Mouse (Mus musculus) bone marrow macrophage, adult 2 months (primary cell): Measurements from ENCODE around the gene Ppfibp1. TPM values are rescaled to one million over a fixed set of nuclear protein-coding genes. Genes with fewer than 3 reads are reported as not detected.

Experiments used
- H3K27ac ChIP-seq: 2 replicates; pipeline ENCODE4 v1.5.1; 2012; ENCODE audit warnings: low read depth, low read length; ENCODE audit not compliant: insufficient read depth
- H3K4me1 ChIP-seq: 2 replicates; pipeline ENCODE4 v1.6.1; 2012; ENCODE audit warnings: low read length; ENCODE audit not compliant: control insufficient read depth, insufficient read depth
- H3K4me3 ChIP-seq: 2 replicates; pipeline ENCODE4 v1.5.1; 2012; ENCODE audit warnings: mild to moderate bottlenecking, low read length, moderate library complexity; ENCODE audit not compliant: insufficient read depth
- CTCF ChIP-seq: IDR thresholded peaks from 2 replicates; pipeline ENCODE4 v1.5.1; 2012; ENCODE audit warnings: low read depth, mild to moderate bottlenecking, low read length, moderate library complexity
- POLR2A ChIP-seq: IDR thresholded peaks from 2 replicates; pipeline ENCODE4 v1.6.1; 2012; ENCODE audit warnings: mild to moderate bottlenecking, low read depth, low read length, borderline replicate concordance
- polyA plus RNA-seq: library from polyadenylated mRNA; stranded (reverse); fragments of >200 nt; gene quantifications from 2 replicates; pipeline ENCODE4 v1.2.4, GENCODE M21; 2012; ENCODE audit not compliant: missing spikeins, insufficient read depth, insufficient read length

The Ppfibp1 gene
- polyA plus RNA-seq, 1 experiment: 31.2 TPM

GRCm38 (mm10) chr6:146912835-146913488 is 24.7 kb downstream of the Ppfibp1 start:
- H3K4me3 ChIP-seq: no peak overlapping the region
- peaks cover 67% of the 10 kb centered on the region for H3K4me1 ChIP-seq
- H3K27ac ChIP-seq: peak overlapping the region; percentile 92
- TF ChIP-seq CTCF: no peak
- no peak for TF ChIP-seq POLR2A

- peaks cover 67% of the 10 kb centered on the region for H3K4me1 ChIP-seq
- TF ChIP-seq CTCF (no peak), POLR2A (no peak)
- peak overlapping the region; percentile 44 for H3K4me3 ChIP-seq
- peak overlapping the region; percentile 92 for H3K27ac ChIP-seq
Measured at GRCm38 (mm10) chr6:146913489-146914198, 25.4 kb downstream of the Ppfibp1 start.

- TF ChIP-seq POLR2A: no peak
- no peak for TF ChIP-seq CTCF
- Histone ChIP-seq H3K4me1 (peaks cover 53% of the 10 kb centered on the region), H3K27ac (no peak overlapping the region), H3K4me3 (no peak overlapping the region)
Measured at GRCm38 (mm10) chr6:146915808-146916207, 27.5 kb downstream of the Ppfibp1 start.

- Histone ChIP-seq H3K4me3 (no peak overlapping the region), H3K4me1 (peaks cover 41% of the 10 kb centered on the region), H3K27ac (no peak overlapping the region)
- TF ChIP-seq CTCF (no peak), POLR2A (no peak)
Measured at GRCm38 (mm10) chr6:146917396-146917795, 29.1 kb downstream of the Ppfibp1 start.

- Histone ChIP-seq H3K27ac (no peak overlapping the region), H3K4me3 (no peak overlapping the region), H3K4me1 (peaks cover 32% of the 10 kb centered on the region)
- TF ChIP-seq CTCF: no peak
- TF ChIP-seq POLR2A: no peak
Measured at GRCm38 (mm10) chr6:146918341-146918740, 30.1 kb downstream of the Ppfibp1 start.

- H3K4me1 ChIP-seq: peaks cover 32% of the 10 kb centered on the region
- TF ChIP-seq POLR2A (no peak), CTCF (no peak)
- no peak overlapping the region for H3K27ac ChIP-seq
- H3K4me3 ChIP-seq: no peak overlapping the region
Measured at GRCm38 (mm10) chr6:146926415-146926980, 38.2 kb downstream of the Ppfibp1 start.

- Histone ChIP-seq H3K4me1 (peaks cover 46% of the 10 kb centered on the region), H3K4me3 (no peak overlapping the region), H3K27ac (peak overlapping the region; percentile 16; the same call in 1 of the 2 replicates)
- TF ChIP-seq CTCF: no peak
- no peak for TF ChIP-seq POLR2A
Measured at GRCm38 (mm10) chr6:146928108-146928507, 39.8 kb downstream of the Ppfibp1 start.

GRCm38 (mm10) chr6:146929031-146929430 is 40.7 kb downstream of the Ppfibp1 start:
- Histone ChIP-seq H3K27ac (no peak overlapping the region), H3K4me1 (peaks cover 51% of the 10 kb centered on the region), H3K4me3 (no peak overlapping the region)
- TF ChIP-seq POLR2A (no peak), CTCF (no peak)

- TF ChIP-seq POLR2A (no peak), CTCF (no peak)
- peak overlapping the region; percentile 13; the same call in 1 of the 2 replicates for H3K4me3 ChIP-seq
- peak overlapping the region; percentile 47 for H3K27ac ChIP-seq
- peaks cover 53% of the 10 kb centered on the region for H3K4me1 ChIP-seq
Measured at GRCm38 (mm10) chr6:146933123-146933522, 44.8 kb downstream of the Ppfibp1 start.

- no peak for TF ChIP-seq POLR2A
- no peak for TF ChIP-seq CTCF
- Histone ChIP-seq H3K4me3 (no peak overlapping the region), H3K4me1 (peaks cover 37% of the 10 kb centered on the region), H3K27ac (no peak overlapping the region)
Measured at GRCm38 (mm10) chr6:146935957-146936356, 47.7 kb downstream of the Ppfibp1 start.
